Mouse (Mus musculus): ENCODE results near the gene 4930469K13Rik. TPM values are rescaled to one million over a fixed set of nuclear protein-coding genes. Genes with fewer than 3 reads are reported as not detected.

The 4930469K13Rik gene
- polyA plus RNA-seq, 1 experiment from 2014 or later: not detected

DNA sequence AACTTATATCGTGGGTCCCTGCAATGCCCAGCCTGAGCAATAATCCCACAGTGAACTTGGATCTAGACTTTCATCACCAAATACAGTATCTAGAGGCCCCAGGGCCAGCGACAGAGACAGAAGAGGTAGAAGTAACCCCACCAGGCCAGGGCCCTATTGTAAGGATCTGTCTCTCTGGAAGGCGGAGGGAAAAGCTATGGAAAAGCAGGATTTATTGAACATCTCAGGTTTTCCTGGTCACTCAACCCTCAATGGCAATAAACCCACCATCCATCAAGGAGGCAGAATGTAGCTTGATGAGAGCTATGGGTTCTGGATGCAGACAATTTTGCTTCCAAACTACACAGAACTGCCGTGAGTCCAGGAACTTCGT lies 95.8 kb downstream of the 4930469K13Rik start:
- Histone ChIP-seq H3K4me2 (replicated peaks) (no peak overlapping the region), H3K27ac (no peak overlapping the region), H3K4me3 (no peak overlapping the region), H3K9ac (no peak overlapping the region), H3K9me3 (no peaks in the 10 kb centered on the region), H3K36me3 (no peaks in the 10 kb centered on the region), H3K4me1 (no peaks in the 10 kb centered on the region), H3K27me3 (no peaks in the 10 kb centered on the region)
- 76% methylated on average over 5 of the region's 5 CpGs for WGBS
- ATAC-seq (ENCODE audit: insufficient number of reproducible peaks, insufficient read depth, low FRiP score, low TSS enrichment): no peak

DNA sequence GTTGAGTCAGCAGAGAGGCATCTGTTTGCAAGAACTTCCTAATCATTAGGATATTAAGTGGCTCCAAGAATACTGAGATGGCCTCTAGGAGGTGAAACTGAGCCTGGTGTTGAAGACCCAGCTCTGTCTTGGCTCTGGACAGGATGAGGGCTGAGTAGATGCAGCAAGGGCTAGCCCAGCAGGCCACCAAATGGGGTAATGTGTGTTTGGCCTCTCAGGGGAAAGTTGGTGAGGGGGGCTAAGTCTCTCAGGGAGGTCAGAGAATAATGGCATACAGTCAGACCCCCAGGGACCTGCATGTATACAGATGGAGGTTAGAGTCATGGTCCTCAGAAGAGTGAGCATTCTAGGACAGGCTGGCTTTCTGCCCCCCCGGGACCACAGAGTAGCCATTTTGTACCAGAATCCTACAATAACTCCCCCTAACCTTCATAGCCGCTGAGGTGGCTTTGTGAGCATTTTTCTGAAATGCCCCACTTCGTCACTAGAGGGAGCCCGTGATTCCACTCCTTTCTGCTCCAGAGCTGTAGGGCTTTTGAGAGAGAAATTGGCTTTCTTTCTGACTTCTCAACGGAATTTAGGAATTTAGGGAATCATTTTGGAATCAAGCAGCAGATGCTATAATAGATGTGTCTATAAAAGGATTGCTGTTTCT lies 96.3 kb downstream of the 4930469K13Rik start:
- no peak for ATAC-seq (ENCODE audit: insufficient number of reproducible peaks, insufficient read depth, low FRiP score, low TSS enrichment)
- 8% methylated on average over 5 of the region's 5 CpGs for WGBS
- Histone ChIP-seq H3K4me2 (replicated peaks) (no peak overlapping the region), H3K9me3 (no peaks in the 10 kb centered on the region), H3K27me3 (no peaks in the 10 kb centered on the region), H3K36me3 (no peaks in the 10 kb centered on the region), H3K4me3 (no peak overlapping the region), H3K27ac (no peak overlapping the region), H3K9ac (no peak overlapping the region), H3K4me1 (no peaks in the 10 kb centered on the region)

DNA sequence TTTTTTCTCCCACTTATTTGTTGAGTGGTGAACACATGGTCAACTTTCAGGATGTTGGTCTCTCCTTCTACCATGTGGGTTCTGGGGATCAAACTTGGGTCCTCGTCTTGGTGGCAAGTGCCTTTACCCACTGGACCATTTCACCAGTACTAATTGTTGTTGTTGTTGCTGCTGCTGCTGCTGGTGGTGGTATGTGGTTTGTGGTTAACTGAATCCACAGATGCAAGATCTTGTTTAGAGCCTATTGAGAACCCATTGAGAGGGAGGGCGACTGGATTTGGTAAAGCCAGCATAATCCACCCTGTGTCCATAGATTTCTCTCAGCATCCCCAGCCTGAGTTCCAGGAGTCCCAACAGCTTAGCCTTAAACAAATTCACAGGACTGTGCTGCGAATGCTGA lies 97.9 kb downstream of the 4930469K13Rik start:
- H3K9me3 ChIP-seq: no peaks in the 10 kb centered on the region
- H3K4me1 ChIP-seq: no peaks in the 10 kb centered on the region
- no peak overlapping the region for H3K4me2 ChIP-seq (replicated peaks)
- WGBS: 75% methylated on average over 3 of the region's 3 CpGs
- H3K36me3 ChIP-seq: no peaks in the 10 kb centered on the region
- no peak overlapping the region for H3K9ac ChIP-seq
- H3K4me3 ChIP-seq: no peak overlapping the region
- H3K27ac ChIP-seq: no peak overlapping the region
- no peak for ATAC-seq (ENCODE audit: insufficient number of reproducible peaks, insufficient read depth, low FRiP score, low TSS enrichment)
- H3K27me3 ChIP-seq: no peaks in the 10 kb centered on the region

DNA sequence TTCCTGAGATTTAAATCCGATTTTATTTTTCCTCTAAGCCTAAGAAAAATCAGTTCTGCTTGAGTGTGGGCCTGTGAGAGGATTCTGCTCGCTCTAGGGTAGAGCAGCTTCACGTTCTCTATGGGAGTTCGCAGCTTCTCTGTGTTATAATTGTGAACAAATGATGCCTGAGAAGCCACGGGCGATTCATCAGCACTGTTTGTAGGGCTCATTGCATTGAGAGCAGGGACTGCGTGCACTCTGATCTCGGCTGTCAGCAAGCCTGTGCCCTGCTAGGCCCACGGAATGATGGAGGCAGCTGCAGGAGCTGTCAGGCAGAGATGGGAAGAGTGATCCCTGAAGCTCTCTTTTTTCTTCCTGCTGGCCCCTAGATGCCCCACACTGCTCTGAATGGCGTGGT lies 100.1 kb downstream of the 4930469K13Rik start:
- Histone ChIP-seq H3K27me3 (0 out of 2 replicates have a peak, but pooled peaks cover 3% of the 10 kb centered on the region), H3K9me3 (no peaks in the 10 kb centered on the region), H3K9ac (no peak overlapping the region), H3K36me3 (no peaks in the 10 kb centered on the region), H3K4me3 (no peak overlapping the region), H3K4me1 (peaks cover 1% of the 10 kb centered on the region), H3K4me2 (replicated peaks) (no peak overlapping the region), H3K27ac (no peak overlapping the region)
- 50% methylated on average over 10 of the region's 10 CpGs for WGBS
- ATAC-seq (ENCODE audit: insufficient number of reproducible peaks, insufficient read depth, low FRiP score, low TSS enrichment): no peak

DNA sequence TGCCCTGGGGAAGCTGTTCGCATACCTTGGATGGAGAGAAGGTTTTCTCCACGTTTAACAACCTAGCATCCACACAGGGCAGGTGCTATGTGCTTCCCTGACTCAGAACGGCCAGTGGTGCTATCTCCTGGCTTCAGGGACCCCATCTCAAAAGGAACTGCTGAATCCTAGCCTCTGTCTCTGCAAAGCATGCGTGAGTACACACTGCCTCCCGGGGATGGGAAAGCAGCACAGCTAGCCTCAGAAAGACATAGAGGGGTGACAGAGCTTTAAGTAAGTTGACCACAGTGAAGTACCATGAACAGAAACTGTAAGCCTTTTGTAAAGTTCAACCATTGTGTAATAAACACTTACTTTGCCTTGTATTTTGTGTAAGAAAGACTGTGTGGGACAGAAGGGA lies 104.9 kb downstream of the 4930469K13Rik start:
- WGBS: 59% methylated on average over 5 of the region's 5 CpGs
- Histone ChIP-seq H3K9ac (no peak overlapping the region), H3K27ac (no peak overlapping the region), H3K4me3 (no peak overlapping the region), H3K36me3 (no peaks in the 10 kb centered on the region), H3K4me2 (replicated peaks) (peak overlapping the region; percentile 35; the same call in 1 of the 2 replicates), H3K9me3 (no peaks in the 10 kb centered on the region), H3K4me1 (peaks cover 10% of the 10 kb centered on the region), H3K27me3 (peaks cover 10% of the 10 kb centered on the region; the same call in 1 of the 2 replicates)
- ATAC-seq (ENCODE audit: insufficient number of reproducible peaks, insufficient read depth, low FRiP score, low TSS enrichment): no peak

DNA sequence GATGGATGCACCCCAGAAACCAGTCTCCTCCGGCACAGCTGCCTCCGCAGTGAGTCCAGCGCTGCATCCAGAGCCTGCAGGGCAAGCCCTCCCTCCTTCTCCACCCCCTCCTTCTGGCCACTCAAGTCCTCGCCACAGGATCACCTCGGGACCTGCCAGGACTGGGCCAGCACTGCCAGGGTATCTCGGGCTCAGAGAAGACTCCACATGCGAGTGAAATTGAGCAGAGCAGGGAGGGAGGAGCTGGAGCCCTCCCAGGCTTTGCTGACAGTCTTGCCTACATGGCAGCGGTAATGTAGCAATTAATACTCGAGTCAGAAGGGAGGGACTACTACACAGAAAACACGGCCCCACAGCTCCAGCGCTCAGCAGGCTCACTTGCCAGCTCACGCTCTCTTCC lies 105.4 kb downstream of the 4930469K13Rik start, which contains the start of gene Kcnip1:
Gene Kcnip1 (minus strand): TSS at position 215 of the 400 bp plus-strand sequence.
- Histone ChIP-seq H3K9ac (peak within 1 kb of the TSS; percentile 33; the same call in 1 of the 2 replicates), H3K36me3 (no peaks in the 10 kb centered on the region), H3K4me2 (replicated peaks) (peak within 1 kb of the TSS; percentile 35), H3K27ac (no peak within 1 kb of the TSS), H3K4me3 (no peak within 1 kb of the TSS), H3K9me3 (no peaks in the 10 kb centered on the region), H3K4me1 (peaks cover 10% of the 10 kb centered on the region), H3K27me3 (peaks cover 10% of the 10 kb centered on the region; the same call in 1 of the 2 replicates)
- no peak; the same call in 1 of the 2 replicates for ATAC-seq (ENCODE audit: insufficient number of reproducible peaks, insufficient read depth, low FRiP score, low TSS enrichment)
- 23% methylated on average over 12 of the region's 12 CpGs for WGBS

DNA sequence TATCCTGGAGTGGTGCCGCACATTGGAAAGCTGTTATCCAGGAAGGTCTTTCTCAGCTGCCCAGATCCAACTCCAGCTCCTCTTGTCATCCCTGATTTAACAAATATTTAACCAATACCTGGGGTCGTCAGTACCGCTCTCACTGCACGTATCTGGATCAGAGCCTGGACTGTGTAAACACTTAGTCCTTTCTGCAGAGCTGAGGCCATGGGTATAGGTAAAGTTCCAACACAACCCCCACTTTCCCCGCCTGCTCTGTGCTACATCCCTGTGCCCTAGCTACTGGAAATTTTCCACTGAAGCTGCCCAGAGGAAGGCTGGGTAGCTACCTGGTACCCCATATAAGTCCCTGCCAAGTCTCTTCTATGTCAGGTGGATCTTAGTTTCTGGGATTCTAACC lies 108.4 kb downstream of the 4930469K13Rik start:
- Histone ChIP-seq H3K27me3 (peaks cover 10% of the 10 kb centered on the region; the same call in 1 of the 2 replicates), H3K4me1 (peaks cover 10% of the 10 kb centered on the region), H3K9me3 (no peaks in the 10 kb centered on the region), H3K9ac (no peak overlapping the region), H3K4me3 (no peak overlapping the region), H3K4me2 (replicated peaks) (no peak overlapping the region), H3K36me3 (no peaks in the 10 kb centered on the region), H3K27ac (no peak overlapping the region)
- ATAC-seq (ENCODE audit: insufficient number of reproducible peaks, insufficient read depth, low FRiP score, low TSS enrichment): no peak
- WGBS: 85% methylated on average over 5 of the region's 5 CpGs

DNA sequence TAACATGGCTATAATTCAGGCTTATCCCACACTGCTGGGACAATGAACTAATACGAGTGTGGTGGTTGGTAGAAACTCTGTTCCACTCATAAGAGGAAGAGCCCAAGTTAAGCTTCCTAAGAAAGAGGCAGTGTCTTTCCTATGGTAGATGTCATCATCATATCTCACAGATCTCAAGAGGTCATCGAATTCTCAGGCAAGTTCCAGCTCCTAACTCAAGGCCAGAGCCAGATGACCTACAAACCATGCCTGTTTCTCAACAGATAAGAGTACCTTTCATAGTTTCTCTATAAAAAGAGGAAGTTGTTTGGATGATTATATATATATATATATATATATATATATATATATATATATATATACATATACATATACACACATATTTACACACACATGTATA lies 111.8 kb downstream of the 4930469K13Rik start:
- 83% methylated on average over 2 of the region's 2 CpGs for WGBS
- H3K4me3 ChIP-seq: no peak overlapping the region
- no peaks in the 10 kb centered on the region for H3K4me1 ChIP-seq
- no peaks in the 10 kb centered on the region for H3K36me3 ChIP-seq
- no peak for ATAC-seq (ENCODE audit: insufficient number of reproducible peaks, insufficient read depth, low FRiP score, low TSS enrichment)
- no peak overlapping the region for H3K9ac ChIP-seq
- no peak overlapping the region for H3K4me2 ChIP-seq (replicated peaks)
- no peaks in the 10 kb centered on the region for H3K9me3 ChIP-seq
- H3K27me3 ChIP-seq: no peaks in the 10 kb centered on the region
- no peak overlapping the region for H3K27ac ChIP-seq

DNA sequence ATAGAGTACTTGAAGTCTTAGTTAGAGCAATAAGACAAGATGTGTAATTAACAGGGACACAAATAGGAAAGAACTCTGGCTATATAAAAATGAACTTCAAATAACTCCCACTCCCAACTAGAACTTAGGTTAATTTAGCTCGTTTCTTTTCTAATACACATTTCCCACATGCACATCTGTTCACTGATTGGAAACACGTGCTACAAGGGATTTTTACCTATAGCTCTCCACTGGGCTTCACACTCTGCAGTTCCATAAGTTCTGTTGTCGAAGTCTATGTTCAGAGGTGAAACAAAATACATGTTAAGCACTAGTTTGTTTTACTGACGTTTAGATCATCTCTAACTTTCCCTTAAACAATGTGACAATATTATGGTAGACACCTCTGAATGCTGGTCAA lies 118.2 kb downstream of the 4930469K13Rik start:
- Histone ChIP-seq H3K4me2 (replicated peaks) (no peak overlapping the region), H3K4me3 (no peak overlapping the region), H3K9ac (no peak overlapping the region), H3K9me3 (no peaks in the 10 kb centered on the region), H3K27ac (no peak overlapping the region), H3K4me1 (no peaks in the 10 kb centered on the region), H3K27me3 (no peaks in the 10 kb centered on the region), H3K36me3 (no peaks in the 10 kb centered on the region)
- ATAC-seq (ENCODE audit: insufficient number of reproducible peaks, insufficient read depth, low FRiP score, low TSS enrichment): no peak
- 44% methylated on average over 4 of the region's 4 CpGs for WGBS

DNA sequence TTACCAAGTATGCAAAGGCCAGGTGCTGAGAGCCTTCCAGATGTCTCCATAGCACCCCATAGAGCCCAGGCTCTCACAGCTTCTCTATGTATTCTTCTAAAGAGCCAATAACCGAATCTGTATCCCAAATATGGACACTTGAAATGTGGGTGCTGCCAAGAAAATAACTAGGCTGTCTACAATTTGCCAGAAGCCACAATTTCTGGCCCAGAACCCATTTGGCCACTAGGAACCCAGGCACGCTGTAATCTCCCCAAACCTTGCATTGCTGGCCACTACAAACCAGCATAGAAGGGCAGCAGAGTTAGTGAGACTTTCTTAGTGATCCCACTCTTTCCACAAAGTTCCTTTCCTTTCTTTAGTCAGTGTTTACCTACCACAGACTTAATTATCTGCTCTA lies 123.2 kb downstream of the 4930469K13Rik start:
- Histone ChIP-seq H3K4me1 (no peaks in the 10 kb centered on the region), H3K4me3 (no peak overlapping the region), H3K27me3 (no peaks in the 10 kb centered on the region), H3K27ac (no peak overlapping the region), H3K9me3 (no peaks in the 10 kb centered on the region), H3K36me3 (no peaks in the 10 kb centered on the region), H3K9ac (no peak overlapping the region), H3K4me2 (replicated peaks) (no peak overlapping the region)
- no peak for ATAC-seq (ENCODE audit: insufficient number of reproducible peaks, insufficient read depth, low FRiP score, low TSS enrichment)
- WGBS: 85% methylated on average over 2 of the region's 2 CpGs

DNA sequence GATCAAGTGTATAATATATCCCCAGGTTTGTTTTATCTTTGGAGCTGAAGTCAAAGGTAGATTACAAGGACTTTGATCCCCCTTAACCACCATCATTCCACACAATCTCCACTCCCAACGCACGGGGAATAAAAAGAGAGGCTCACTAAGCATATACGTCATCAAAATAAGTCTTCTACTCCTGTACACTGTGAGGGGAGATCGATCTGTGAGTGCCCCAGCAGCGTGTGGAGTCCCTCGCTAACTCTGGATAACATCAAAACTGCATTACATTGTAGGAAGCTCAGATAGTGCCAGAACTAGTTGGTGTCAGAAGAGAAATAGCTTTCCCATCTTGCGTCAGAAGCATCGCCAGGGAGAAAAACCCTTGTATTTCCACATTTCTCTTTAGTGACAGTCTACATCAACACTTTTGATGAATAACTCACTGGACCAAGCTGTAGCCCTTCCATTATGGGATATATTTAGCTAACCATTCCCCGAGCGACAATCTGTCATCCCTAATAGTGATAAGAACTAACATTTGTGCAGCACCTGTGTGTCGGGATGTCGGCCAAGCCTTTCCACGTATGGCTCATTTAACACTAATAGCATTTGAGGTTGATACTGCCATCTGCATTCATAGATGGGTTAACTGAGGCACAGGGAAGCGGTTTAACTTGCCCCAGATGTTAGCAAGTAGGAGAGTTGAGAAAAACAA lies 123.9 kb downstream of the 4930469K13Rik start:
- ATAC-seq (ENCODE audit: insufficient number of reproducible peaks, insufficient read depth, low FRiP score, low TSS enrichment): no peak
- no peaks in the 10 kb centered on the region for H3K4me1 ChIP-seq

DNA sequence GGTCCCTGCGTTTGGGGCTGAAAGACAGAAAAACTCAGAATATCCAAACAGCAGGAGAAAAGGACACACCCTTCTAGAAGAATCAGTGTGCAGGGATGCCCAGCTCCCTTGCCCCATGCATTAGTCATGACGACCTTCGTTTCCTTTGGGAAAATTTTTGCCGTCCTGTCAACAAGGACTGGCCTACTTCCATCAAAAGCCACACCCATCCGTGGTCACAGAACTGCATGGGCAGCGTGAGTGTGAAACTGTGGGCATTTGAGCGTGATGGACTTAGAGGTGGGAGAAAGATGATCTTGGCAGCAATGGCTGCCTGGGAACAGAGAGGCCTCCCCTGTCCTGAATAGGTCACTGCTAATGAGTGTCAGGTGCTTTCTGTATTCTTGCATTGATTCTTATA lies 126.2 kb downstream of the 4930469K13Rik start:
- Histone ChIP-seq H3K9me3 (no peaks in the 10 kb centered on the region), H3K9ac (no peak overlapping the region), H3K4me3 (no peak overlapping the region), H3K4me2 (replicated peaks) (no peak overlapping the region), H3K36me3 (no peaks in the 10 kb centered on the region), H3K27me3 (no peaks in the 10 kb centered on the region), H3K27ac (no peak overlapping the region), H3K4me1 (no peaks in the 10 kb centered on the region)
- no peak for ATAC-seq (ENCODE audit: insufficient number of reproducible peaks, insufficient read depth, low FRiP score, low TSS enrichment)
- WGBS: 73% methylated on average over 7 of the region's 7 CpGs

More for the DNA sequence above, 123.9 kb downstream of the 4930469K13Rik start:
- no peak overlapping the region for H3K4me2 ChIP-seq (replicated peaks)
- WGBS: 80% methylated on average over 14 of the region's 14 CpGs
- no peaks in the 10 kb centered on the region for H3K9me3 ChIP-seq
- no peak overlapping the region for H3K27ac ChIP-seq
- H3K27me3 ChIP-seq: no peaks in the 10 kb centered on the region
- no peak overlapping the region for H3K9ac ChIP-seq
- no peak overlapping the region for H3K4me3 ChIP-seq
- no peaks in the 10 kb centered on the region for H3K36me3 ChIP-seq

Measured in embryonic facial prominence, embryonic 12.5 days (tissue).